Mouse (Mus musculus): ENCODE results near the gene Eif2s3x. TPM values are rescaled to one million over a fixed set of nuclear protein-coding genes. Genes with fewer than 3 reads are reported as not detected.

Gene Eif2s3x
- polyA plus RNA-seq, 1 experiment: 72.2 TPM

DNA sequence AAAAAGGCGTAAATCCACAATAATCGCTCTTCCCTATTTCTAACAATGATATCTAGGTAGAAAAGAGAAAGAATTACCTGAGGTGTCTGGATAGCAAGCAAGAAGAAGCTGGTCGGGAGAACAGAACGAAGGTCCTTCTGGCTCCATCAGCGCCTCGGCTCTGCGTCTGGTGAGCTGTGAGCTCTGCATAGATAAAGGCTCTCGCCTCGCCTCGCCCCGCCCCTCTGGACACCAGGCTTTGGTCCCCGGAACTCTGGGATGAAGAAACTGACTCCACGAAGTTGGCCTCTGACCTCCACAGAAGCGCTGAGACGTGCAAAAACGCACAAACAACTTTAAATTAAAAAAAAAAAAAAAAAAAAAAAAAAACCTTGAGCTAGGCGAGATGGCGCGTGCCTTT lies 62.2 kb downstream of the Eif2s3x start:
- no peaks in the 10 kb centered on the region for H3K27me3 ChIP-seq (ENCODE audit: control insufficient read depth, insufficient read depth, low read length)
- H3K27ac ChIP-seq (ENCODE audit: insufficient read depth, low read length): no peak overlapping the region
- 80% methylated on average over 19 of the region's 19 CpGs for WGBS
- TF ChIP-seq POLR2A (IDR thresholded peaks at IDR 0.05; ENCODE audit: borderline replicate concordance, insufficient read depth, low read length) (no peak), CTCF (IDR thresholded peaks at IDR 0.05; ENCODE audit: borderline replicate concordance, insufficient read depth, low read depth, low read length) (no peak)
- H3K4me1 ChIP-seq (ENCODE audit: control insufficient read depth, insufficient read depth, low read length): no peaks in the 10 kb centered on the region
- no peak for DNase-seq
- H3K4me3 ChIP-seq (replicated peaks; ENCODE audit: insufficient read depth, low read depth, low read length): no peak overlapping the region

DNA sequence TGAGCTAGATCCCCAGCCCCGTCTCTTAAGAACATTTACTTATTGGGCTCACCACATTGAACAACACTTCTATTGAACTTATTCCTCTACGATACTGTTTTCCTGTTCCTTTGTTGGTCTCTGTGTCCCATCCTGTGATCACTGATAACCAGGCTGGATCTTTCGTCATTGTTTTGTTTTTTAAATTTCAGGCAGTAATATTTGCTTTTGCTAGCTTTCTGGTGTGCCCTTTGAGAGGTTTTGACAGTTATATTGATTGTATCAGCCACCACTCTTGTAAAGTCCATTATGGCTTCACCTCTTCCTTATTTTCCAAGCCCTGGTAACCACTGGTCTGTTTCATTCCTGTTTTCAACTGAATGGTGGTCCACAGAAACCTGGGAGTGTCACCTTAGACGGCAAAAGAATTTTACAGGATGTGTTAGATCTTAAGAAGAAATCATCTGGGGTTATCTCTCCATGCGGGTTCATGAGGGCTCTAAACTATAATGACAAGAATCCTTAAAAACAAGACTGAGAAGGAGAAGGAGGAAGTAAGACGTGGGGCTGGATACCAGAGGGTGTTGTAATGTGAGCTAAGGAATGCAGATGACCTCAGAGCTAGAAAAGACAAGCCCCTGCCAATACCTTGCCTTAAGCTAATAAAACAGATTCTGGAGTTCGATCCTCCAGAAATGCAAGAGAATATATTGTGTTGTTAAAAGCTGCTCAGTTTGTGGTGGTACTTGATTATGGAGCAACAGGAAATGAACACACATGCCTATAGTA lies 70.5 kb downstream of the Eif2s3x start:
- H3K27me3 ChIP-seq (ENCODE audit: control insufficient read depth, insufficient read depth, low read length): no peaks in the 10 kb centered on the region
- H3K4me3 ChIP-seq (replicated peaks; ENCODE audit: insufficient read depth, low read depth, low read length): no peak overlapping the region
- no peak overlapping the region for H3K27ac ChIP-seq (ENCODE audit: insufficient read depth, low read length)
- DNase-seq: no peak
- TF ChIP-seq CTCF (IDR thresholded peaks at IDR 0.05; ENCODE audit: borderline replicate concordance, insufficient read depth, low read depth, low read length) (no peak), POLR2A (IDR thresholded peaks at IDR 0.05; ENCODE audit: borderline replicate concordance, insufficient read depth, low read length) (no peak)
- 83% methylated on average over 7 of the region's 7 CpGs for WGBS
- H3K4me1 ChIP-seq (ENCODE audit: control insufficient read depth, insufficient read depth, low read length): no peaks in the 10 kb centered on the region

DNA sequence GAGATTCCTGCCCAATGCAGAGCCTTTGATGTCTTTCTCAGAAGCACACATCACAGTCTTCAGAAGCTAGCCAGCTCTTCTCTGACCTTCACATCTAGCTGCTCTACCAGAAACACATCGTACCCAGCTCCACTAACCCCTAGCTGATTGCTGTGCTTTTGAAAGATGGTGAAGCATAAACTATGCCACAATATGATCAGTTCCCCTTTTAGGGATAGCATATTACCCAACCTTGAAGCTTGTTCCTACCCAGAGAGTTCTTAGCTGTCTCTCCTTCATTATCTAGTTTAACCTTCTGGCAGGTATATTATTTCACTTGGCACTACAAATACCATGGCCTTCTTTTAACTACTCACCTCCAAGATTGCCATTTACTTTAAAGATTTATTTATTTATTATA lies 72.6 kb downstream of the Eif2s3x start:
- TF ChIP-seq CTCF (IDR thresholded peaks at IDR 0.05; ENCODE audit: borderline replicate concordance, insufficient read depth, low read depth, low read length): no peak
- TF ChIP-seq POLR2A (IDR thresholded peaks at IDR 0.05; ENCODE audit: borderline replicate concordance, insufficient read depth, low read length): no peak
- 88% methylated on average over 1 of the region's 1 CpGs for WGBS
- Histone ChIP-seq H3K4me3 (replicated peaks; ENCODE audit: insufficient read depth, low read depth, low read length) (no peak overlapping the region), H3K27me3 (ENCODE audit: control insufficient read depth, insufficient read depth, low read length) (no peaks in the 10 kb centered on the region), H3K4me1 (ENCODE audit: control insufficient read depth, insufficient read depth, low read length) (no peaks in the 10 kb centered on the region), H3K27ac (ENCODE audit: insufficient read depth, low read length) (no peak overlapping the region)
- no peak for DNase-seq

Other genes with a start within 250 kb of the Eif2s3x start
- gene AU015836, start 244.2 kb downstream of the Eif2s3x start, polyA plus RNA-seq (2012; rRNA removed): not detected in 2 replicates
- 12.4 and 14.5 TPM in 2 replicates for gene Zfx, start 89.2 kb downstream of the Eif2s3x start, polyA plus RNA-seq (2012; rRNA removed)
- 8.4 and 9.2 TPM in 2 replicates for gene Klhl15, start 21.7 kb upstream of the Eif2s3x start, polyA plus RNA-seq (2012; rRNA removed)
- 0.05 and 0.10 TPM in 2 replicates for gene Fam90a1b, start 153.9 kb upstream of the Eif2s3x start, polyA plus RNA-seq (2012; rRNA removed)
- gene Apoo, start 154.3 kb upstream of the Eif2s3x start, polyA plus RNA-seq (2012; rRNA removed): 54.8 and 57.8 TPM in 2 replicates